Mouse (Mus musculus) urinary bladder, postnatal 36 days (tissue): ENCODE measurements around the gene Slc32a1.

Source experiments
- DNase-seq, 2 experiments: peaks; one replicate each; pipeline ENCODE4 v3.0.0; 2022; ENCODE audit warnings: low spot score in 2 of 2, mixed read lengths in 1 of 2

The Slc32a1 gene

GRCm38 (mm10) chr2:158665098-158665497 lies 54.5 kb downstream of the Slc32a1 start, which contains the start of gene Ppp1r16b:
TSS of gene Ppp1r16b (plus strand) at chr2:158665398.
- no peak for DNase-seq
